Mouse (Mus musculus): Measurements from ENCODE around the gene Olfr521.

GRCm38 (mm10) chr7:99795192-99795981 lies 32.1 kb downstream of the Olfr521 start:
- TF ChIP-seq TAL1 (IDR thresholded peaks at IDR 0.05; ENCODE audit: low read length) (no peak), GATA1 (IDR thresholded peaks at IDR 0.05; ENCODE audit: low read length) (no peak)
